Mouse (Mus musculus) thymus, postnatal 10 days (tissue): ENCODE results near the gene Ola1.

ENCODE experiments used
- DNase-seq, 2 experiments: peaks; one replicate each; pipeline ENCODE4 v3.0.0; 2021; ENCODE audit warnings: low spot score in 2 of 2

Gene Ola1

DNA sequence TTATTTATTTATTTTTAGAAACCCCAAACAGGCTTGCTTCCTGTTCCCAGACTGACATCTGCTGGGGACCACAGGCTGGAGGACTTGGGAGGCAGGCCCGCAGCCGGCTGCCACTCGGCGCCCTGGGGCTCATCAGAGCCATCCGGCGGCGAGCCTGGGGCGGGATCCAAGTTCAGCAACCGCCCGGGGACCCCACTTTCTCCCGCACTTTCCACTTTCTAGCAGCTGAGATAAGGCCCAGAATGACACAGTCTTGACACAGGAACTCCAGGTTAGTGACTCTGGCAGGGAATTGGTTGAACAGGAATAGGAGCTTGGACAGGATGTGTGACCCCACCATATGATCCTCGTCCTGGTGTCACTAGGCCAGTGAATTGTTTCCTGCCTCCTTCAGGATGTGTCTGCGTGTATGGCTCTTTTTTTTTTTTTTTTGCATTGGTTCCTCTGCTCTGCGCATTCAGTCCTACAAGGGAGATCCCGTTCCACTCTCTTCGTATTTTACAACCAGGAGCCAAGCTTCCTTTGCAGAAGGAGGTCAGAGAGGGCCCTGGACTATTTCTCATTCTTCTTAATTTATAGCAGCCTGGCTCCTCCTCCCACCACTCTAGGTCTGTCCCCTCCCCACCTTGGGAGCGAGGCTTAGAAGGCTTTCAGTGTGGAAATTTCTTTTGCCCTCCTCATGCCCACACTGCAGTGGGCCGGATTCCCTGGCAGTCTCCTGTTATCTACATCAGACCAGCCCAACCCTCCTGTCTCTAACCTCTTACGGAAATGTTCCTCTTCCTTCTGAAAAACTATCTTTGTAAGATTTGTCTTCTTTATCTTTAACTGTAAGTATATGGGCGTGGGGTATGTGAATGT, 152.2 kb downstream of the Ola1 start:
- peak in 1 of 2 experiments; percentile 22 for DNase-seq

DNA sequence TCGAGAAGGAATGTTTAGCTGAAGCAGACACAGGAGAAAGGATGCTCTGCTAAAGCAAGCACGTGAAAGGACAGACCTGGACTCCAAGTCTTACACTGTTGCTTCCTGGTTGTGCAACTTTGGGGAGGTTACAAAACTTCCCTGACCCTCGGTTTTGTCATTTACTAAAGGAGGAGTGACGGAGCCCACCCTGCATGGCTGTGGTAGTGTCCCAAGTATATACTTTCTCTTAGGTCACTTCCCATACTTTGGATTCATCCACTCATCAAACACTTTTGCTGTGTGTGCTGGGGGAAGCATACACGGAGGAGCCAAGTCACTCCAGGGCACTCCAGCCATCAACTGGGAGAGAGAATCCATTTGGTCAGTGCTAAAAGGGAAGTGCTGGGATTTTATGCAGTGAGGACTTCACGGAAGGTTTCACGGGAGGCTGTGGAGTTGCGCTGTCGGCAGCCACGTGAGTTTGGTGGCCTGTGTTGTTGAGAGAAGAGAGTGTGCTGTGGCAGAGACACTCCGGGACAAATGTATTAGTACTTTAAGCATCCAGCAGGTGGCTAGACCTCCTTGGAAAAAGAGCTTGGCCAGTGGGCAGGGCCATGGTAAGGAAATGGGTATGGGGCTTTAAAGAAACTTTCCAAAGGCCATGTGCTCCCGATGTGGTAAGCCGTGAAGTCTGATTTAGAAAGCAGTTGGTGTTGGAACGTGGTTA, 154.7 kb downstream of the Ola1 start:
- DNase-seq = no peak

DNA sequence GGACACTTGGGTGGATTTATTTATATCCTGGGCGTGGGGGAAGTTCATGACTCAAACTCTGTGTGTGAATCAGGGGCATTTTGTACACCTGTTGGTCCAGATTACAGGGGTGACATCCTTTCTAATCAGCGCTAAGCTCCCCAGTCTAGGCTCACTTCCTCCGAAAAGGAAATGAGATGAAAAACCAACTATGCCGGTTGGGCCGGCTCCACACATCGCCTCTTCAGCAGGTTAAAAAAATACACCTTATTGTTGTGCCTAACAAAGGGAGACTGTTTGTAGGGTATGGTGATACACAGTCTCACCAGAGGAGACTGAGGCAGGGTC, 158.5 kb downstream of the Ola1 start:
- no peak for DNase-seq

DNA sequence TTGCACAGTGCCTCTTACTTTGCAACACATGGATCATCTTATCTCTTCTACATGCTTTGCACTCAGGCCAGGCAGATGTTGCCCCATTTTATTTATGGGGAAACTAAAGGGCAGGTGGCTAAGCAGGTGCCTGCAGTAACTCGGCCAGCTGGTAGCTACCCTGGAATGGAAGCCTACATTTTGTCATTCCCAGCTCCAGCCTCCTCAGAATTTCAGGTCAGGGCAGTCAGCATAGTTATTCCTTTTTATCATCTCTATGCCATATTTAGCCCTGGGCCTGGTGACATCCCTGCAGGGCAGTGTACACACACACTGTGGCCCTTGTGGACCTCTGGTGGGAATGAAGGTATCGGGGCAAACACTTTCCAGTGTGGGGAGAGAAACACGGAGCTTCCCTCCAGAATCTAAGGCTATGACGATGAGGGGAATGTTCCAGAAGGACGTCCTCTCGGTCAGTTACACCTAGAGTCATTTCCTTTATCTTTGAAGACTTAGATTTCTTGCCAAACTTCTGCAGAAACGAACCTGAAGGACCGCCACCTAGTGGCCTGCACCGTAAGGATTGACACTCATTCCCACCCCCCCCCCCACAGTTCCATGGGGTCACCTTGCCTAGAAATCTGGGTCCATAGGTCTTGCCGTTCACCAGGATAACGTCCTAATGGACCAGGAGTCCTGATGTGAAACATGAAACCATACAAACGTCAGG, 159.0 kb downstream of the Ola1 start:
- peak in 1 of 2 experiments; percentile 65 for DNase-seq

DNA sequence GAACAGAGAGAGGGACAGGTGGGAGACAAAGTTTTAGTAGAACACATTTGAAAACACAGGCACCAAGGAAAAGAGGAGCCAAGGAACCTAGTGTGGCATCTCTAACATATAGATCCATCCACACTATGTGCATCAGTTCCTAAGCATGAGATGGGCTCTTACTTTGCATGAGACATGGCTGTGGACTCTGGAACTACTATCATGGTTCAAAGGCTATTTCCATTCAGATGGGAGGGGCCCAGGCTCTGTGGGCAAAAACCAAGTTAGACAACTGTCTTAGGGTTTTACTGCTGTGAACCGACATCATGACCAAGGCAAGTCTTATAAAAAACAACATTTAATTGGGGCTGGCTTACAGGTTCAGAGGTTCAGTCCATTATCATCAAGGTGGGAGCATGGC, 160.4 kb downstream of the Ola1 start:
- no peak for DNase-seq

DNA sequence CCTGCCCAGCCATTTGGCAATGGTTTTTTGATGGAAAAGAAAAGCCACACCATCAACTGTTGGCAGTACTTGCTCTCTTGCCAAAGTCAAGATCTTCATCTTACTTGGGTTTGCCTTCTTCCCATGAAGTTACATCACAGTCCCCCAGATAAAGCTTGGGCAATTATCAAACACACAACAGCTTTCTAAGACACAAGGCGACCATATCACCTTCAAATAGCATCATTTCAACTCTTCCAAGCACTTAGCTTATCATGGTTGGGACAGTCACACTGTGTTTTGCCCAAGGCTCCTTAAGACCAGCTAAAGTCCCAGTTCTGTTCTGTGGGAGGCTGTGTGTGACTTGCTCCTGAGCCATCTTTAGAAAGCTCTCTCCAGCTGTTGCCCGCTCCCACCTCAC, 161.1 kb downstream of the Ola1 start:
- no peak for DNase-seq

DNA sequence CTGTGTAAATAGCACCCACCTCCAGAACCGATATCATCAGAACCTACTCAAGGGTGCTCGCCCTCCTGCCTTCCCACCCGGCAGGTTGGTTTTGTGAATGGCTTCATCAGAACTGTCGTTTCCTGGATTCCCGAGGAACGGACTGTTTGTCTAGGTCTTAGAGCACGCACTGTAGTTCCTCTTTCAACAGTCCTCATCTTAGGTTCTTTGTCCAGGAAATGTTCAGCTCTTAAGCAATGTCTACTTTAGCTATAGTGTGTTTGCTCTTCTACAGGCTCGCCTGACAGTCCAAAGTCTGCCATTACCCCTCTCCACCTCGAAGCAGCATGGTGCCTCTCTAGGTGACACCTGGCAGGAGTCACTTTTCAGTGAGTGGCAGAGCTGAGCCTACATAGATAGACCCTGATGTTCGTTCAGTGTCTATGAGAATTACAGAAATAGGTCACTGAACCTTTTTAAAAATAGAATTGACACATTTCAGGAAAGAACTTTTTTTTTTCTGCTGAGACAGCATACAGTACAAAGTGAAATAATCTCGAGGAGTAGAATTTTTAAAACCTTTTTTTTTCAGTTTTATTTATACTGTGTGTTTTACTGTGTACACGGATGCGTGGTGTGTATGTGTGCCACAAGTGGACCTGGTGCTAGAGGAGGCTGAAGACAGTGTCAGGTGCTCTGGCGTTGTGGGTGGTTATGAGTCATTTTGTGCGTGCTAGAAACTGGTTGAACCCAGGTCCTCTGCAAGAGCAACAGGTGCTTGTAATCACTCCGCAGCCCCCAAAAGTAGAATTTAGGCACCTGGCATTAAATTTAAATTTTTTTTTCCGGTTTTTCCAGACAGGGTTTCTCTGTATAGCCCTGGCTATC, 162.4 kb downstream of the Ola1 start:
- peak in 1 of 2 experiments; percentile 14 for DNase-seq

DNA sequence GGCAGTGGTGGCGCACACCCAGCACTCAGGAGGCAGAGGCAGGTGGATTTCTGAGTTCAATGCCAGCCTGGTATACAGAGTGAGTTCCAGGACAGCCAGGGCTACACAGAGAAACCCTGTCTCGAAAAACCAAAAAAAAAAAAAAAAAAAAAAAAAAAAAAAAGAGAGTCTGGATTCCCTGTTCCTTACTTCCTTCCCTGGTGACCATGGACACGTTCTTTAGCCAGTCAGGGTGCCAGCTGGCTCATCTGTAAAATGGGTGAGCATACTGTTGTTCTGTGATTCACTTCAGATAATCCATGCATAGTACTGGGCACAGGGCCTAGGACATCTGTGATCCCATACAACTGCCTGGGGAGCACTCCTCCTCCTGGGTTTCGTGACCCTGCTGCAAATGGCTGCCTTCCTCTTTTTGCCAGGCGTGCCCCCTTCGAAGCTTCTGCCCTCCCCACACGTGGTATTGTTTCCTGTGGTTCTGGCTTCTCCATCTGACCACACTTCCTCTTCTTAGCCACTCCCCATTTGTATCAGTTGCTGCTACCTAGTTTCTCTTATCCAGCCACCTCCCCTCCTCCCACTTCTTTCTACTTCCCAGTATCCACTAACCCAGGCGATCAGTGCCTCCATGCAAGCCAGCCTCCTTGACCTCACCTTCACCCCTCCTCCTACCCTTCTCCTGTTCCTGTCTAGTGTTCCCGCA, 164.8 kb downstream of the Ola1 start:
- no peak for DNase-seq

DNA sequence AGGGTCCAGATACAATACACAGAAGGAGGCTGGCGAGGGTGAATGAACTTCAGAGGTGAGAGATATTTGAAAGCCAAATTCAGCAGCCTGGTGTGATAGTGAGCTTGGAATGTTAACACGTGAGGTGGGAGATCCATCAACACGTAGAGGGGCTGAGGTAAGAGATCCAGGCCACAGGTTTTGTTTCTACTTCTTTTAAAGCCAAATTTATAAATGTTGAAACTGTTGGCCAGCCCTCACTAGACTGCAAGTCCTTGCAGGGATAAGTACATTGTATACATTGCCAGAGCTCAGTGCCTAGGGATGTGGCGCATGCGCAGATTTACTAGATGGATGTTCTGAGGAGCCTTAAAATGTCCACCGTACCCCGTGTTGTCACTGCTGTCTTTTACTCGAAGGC, 168.3 kb downstream of the Ola1 start:
- no peak for DNase-seq

DNA sequence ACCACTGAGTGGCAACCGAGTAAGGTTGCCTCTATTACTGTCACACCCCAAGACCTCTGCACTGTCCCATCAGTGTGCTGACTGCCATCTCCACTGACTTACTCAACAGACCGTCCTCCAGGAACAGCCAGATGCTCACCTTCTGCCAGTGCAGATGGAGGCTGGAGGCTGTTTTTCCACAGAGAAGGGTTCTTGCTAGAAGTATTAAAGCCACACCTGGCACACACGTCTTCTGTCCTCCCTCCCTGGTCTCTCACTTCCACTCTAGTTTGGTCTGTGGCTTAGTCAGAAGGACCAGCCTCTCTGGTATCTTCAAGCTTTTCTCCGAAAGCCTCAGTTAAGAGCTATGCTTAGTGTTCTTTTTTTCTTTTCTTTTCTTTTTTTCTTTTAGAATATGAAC, 168.7 kb downstream of the Ola1 start:
- DNase-seq = no peak

DNA sequence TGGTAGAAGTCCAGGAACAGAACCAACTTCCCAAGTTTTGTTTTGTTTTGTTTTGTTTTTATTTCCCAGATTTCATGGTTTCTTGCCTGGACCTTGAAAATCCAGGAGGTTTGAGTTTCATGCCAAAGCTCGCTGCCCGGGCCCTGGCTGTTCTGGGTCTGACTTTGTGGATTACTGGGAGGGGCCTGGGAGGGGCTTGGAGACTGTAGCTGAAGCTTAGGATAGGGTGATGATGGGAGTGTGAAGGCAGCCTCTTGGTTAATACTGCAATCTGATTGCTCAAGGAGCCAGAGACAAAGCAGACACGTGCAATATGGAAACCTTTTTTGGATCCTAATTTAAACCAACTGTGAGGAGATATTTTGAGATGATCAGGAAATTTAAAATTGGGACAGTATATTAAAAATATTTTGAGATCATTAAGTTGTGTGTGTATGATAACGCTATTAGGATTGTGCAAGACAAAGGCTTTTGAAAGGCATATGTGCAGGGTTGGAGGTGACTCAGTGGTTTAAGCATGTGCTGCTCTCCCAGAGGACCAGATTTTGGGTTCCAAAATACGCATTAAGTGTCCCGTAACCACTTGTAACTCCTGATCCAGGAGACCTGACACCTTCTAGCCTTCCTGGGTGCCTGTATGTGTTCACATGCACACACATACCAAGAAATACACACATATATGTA, 169.6 kb downstream of the Ola1 start:
- no peak for DNase-seq

DNA sequence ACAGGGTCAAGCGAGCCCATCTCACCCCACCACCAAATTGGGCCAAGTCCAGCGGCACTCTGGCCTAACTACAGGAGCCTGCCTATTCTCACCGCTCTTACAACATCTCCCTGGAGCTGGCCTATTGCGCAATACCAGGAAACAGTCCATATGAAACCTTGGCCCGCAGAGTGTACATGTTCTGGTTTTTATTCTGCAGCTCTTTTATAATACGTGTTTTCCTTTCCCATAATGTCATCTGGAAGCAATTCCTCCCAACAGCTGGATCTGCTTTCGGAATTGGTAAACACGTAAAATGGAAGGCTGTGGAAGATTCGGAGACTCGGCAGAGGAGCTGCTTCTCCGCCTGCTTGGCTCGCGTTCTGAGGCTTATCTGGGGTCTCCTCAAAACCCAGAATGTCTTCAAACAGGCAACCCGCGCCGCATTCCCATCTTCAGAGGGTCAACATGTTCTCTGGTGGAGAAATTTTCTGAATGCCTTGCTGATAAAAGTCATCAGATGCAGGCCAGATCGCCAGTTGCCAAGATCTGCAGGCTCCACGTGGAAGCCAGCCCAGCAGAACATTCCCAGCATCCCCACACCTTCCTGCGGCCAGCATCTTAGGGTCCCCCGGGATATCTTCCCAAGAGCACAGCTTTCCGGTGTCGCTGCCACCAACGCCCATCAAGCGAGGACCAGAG, 171.5 kb downstream of the Ola1 start:
- DNase-seq = no peak

DNA sequence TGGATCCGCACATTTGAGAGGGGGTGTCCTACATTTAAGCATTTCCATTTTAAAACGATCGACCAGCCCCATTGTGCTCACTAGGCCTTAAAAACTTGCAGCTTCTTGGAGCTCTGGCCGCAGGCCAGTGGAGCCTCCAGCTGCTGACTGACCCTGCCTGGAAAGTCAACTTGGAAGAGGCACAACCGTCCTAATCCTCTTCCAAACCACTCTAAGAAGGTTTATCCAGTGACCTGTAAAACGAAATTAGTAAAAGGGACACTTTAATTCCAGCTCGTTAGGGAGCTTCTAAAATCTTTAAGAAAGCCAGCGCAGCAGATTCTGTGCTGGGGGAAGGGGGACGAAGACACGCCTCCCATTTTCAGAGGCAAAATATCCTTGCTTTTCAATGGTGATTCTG, 172.1 kb downstream of the Ola1 start:
- DNase-seq = no peak

DNA sequence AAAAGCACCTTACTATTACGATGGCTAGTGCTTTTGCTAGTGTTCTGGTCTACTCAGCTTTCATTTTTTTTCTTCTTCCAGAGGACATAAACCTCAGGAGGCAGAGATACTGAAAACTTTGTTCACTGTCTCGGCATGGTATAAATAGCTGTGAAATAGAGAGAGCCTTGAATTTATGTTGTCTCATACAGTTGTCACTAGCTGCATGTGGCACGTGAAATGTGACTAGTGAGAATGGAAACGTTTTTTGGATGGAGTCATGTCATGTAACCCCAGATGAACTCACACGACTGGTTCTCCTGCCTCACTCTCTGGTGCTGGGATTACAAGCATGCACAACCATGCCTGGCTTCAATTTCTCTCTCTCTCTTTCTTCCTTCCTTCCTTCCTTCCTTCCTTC, 173.2 kb downstream of the Ola1 start:
- no peak for DNase-seq
